Mouse (Mus musculus) ES-Bruce4 (cell line): ENCODE measurements around the gene Zfp287. TPM values are rescaled to one million over a fixed set of nuclear protein-coding genes. Genes with fewer than 3 reads are reported as not detected.
A peak's percentile ranks its signal among the peaks of the same experiment; 100 is the strongest.

Experiments used
- H3K27ac ChIP-seq: 2 replicates; pipeline ENCODE4 v1.5.1; 2012; ENCODE audit warnings: low read length, inconsistent platforms; ENCODE audit not compliant: insufficient read depth
- H3K27me3 ChIP-seq: 2 replicates; pipeline ENCODE4 v1.6.1; 2012; ENCODE audit warnings: mild to moderate bottlenecking, low read length, inconsistent platforms; ENCODE audit not compliant: control insufficient read depth, poor library complexity, insufficient read depth, severe bottlenecking
- H3K36me3 ChIP-seq: 2 replicates; pipeline ENCODE4 v1.6.1; 2012; ENCODE audit warnings: inconsistent platforms, mild to moderate bottlenecking, low read length, moderate library complexity; ENCODE audit not compliant: control insufficient read depth, poor library complexity, insufficient read depth, severe bottlenecking
- H3K4me1 ChIP-seq: one replicate; pipeline ENCODE4 v1.8.1; 2011; ENCODE audit warnings: low read length; ENCODE audit not compliant: control insufficient read depth, insufficient read depth
- H3K4me3 ChIP-seq: 2 replicates; pipeline ENCODE4 v1.5.1; 2011; ENCODE audit warnings: low read depth, mild to moderate bottlenecking, low read length
- H3K9ac ChIP-seq: 2 replicates; pipeline ENCODE4 v1.6.1; 2012; ENCODE audit warnings: low read depth, mild to moderate bottlenecking, inconsistent platforms; ENCODE audit not compliant: poor library complexity, severe bottlenecking
- H3K9me3 ChIP-seq: replicated peaks from 2 replicates; pipeline ENCODE4 v1.6.1; 2012; ENCODE audit warnings: mild to moderate bottlenecking, low read length, inconsistent platforms; ENCODE audit not compliant: control insufficient read depth, poor library complexity, insufficient read depth, severe bottlenecking
- CTCF ChIP-seq: IDR thresholded peaks from one replicate; pipeline ENCODE4 v1.8.1; 2011; ENCODE audit warnings: low read depth, low read length
- EP300 ChIP-seq: IDR thresholded peaks from 2 replicates; pipeline ENCODE4 v1.6.1; 2011; ENCODE audit warnings: low read depth, low read length; ENCODE audit not compliant: insufficient read depth
- POLR2A ChIP-seq: IDR thresholded peaks from one replicate; pipeline ENCODE4 v1.8.1; 2011; ENCODE audit warnings: low read length; ENCODE audit not compliant: insufficient read depth
- polyA plus RNA-seq: library from polyadenylated mRNA; stranded (reverse); fragments of >200 nt; gene quantifications from 2 replicates; pipeline ENCODE4 v1.2.4, GENCODE M21; 2011; ENCODE audit warnings: low read depth; ENCODE audit not compliant: missing spikeins, insufficient read depth, insufficient read length

Zfp287 gene
- polyA plus RNA-seq, 1 experiment: 2.9 TPM

DNA sequence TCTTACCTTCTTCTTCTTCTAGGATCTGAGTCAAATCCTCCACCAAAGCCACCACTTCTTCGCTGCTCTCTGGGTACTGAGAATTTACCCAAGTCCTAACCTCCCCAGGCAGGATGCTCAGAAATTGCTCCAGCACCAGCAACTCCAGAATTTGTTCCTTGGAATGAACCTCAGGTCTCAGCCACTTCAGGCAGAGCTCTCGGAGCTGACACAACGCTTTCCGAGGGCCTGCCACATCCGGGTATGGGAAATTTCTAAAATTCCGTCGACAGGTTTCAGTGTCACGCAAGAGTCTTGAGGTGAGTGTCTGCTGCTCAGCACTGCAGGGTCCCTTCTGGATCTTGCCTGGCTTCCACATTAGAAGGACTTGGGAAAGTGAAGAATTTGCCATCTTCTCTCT is 3.4 kb downstream of the Zfp287 start:
- Histone ChIP-seq H3K36me3 (no peaks in the 10 kb centered on the region), H3K4me1 (no peaks in the 10 kb centered on the region), H3K9ac (no peak overlapping the region), H3K27ac (no peak overlapping the region), H3K27me3 (peaks cover 5% of the 10 kb centered on the region; the same call in 1 of the 2 replicates), H3K4me3 (no peak overlapping the region), H3K9me3 (no peaks in the 10 kb centered on the region)
- no peak for TF ChIP-seq POLR2A
- no peak for TF ChIP-seq CTCF
- TF ChIP-seq EP300: no peak

DNA sequence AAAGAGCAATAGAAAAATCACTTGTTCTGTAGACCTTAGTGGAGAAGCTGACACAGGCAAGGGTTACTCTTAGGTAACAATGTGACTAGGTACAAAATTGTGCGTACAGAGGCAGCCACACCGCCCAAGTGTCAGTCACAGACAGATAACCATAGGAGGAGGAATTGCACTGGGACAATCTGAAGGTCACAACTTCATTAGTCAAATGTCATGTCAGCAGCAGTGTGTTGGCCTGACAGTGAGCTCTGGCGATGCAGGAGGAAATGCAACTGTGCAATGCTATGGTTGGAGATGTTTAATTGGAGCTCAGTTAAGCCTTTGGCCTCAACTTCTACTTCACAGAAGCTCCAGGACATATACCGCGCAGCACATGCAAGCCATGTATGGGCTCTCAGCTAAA is 21.0 kb downstream of the Zfp287 start:
- TF ChIP-seq POLR2A (no peak), CTCF (no peak), EP300 (no peak)
- H3K36me3 ChIP-seq: no peaks in the 10 kb centered on the region

DNA sequence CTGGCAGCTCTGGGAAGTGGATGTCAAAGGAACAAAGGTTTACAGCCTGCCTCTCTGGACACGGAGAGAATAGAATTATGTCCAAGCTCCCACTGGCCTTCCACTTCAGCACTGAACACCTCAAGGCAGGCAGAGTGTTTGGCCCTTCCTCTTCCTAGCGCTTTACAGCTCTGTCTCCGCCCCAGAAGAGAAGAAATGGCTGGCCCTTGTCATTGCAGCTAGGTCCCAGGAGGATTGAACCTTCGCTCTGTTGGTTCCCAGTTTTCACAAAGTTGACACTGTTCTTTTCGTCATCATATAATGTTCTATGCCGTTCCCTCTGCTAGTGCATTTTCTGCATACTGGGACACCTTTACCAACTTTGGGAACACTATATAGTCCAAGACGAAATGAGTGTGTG is 23.5 kb downstream of the Zfp287 start:
- Histone ChIP-seq H3K4me3 (no peak overlapping the region), H3K9me3 (no peaks in the 10 kb centered on the region), H3K9ac (no peak overlapping the region), H3K4me1 (no peaks in the 10 kb centered on the region), H3K27ac (no peak overlapping the region), H3K36me3 (no peaks in the 10 kb centered on the region), H3K27me3 (no peaks in the 10 kb centered on the region)
- TF ChIP-seq EP300 (no peak), CTCF (no peak)

More for the DNA sequence above, 21.0 kb downstream of the Zfp287 start:
- H3K9ac ChIP-seq: no peak overlapping the region
- no peaks in the 10 kb centered on the region for H3K4me1 ChIP-seq
- no peak overlapping the region for H3K27ac ChIP-seq
- no peaks in the 10 kb centered on the region for H3K27me3 ChIP-seq
- no peak overlapping the region for H3K4me3 ChIP-seq
- no peaks in the 10 kb centered on the region for H3K9me3 ChIP-seq

DNA sequence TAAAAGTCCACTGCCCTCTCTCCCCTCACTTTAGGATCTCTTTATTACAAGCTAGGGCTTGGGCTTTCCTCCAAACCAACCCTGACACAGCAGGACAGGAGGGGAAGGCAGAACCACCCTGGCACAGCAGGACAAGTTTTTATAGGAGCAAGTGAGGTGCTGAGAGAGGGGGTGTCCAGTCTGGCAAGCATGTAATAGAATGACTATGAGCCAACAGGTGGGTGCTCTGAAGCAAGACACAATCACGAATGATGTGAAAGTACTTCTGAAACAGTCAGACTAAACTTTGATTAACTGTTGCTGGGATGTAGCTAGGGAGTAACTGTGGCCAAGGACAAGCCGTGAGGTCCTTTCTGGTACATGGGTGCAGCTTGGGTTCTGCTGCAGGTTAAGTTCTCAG is 25.6 kb downstream of the Zfp287 start:
- Histone ChIP-seq H3K27ac (no peak overlapping the region), H3K4me3 (no peak overlapping the region), H3K27me3 (no peaks in the 10 kb centered on the region), H3K4me1 (no peaks in the 10 kb centered on the region), H3K9ac (no peak overlapping the region), H3K9me3 (no peaks in the 10 kb centered on the region), H3K36me3 (no peaks in the 10 kb centered on the region)
- TF ChIP-seq CTCF: no peak
- TF ChIP-seq EP300: no peak
- no peak for TF ChIP-seq POLR2A

DNA sequence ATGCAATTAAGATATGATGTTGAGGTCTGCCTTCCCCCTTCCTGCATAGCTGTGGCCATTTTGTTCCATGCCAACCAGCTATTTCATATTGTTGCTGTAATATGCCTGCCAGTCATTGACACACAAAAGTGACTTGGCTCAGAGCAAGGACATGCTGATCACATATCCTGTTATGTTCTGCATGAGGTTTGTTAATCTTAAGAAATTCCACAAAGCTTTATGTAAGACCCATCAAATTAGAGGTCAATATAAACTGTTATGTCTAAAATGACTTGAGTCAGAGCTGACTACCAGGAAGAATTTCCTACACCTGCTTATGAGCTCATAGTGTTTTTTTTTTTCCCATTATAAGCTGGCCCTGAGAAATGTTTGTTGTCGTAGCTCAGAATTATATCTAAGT is 30.5 kb downstream of the Zfp287 start:
- no peaks in the 10 kb centered on the region for H3K9me3 ChIP-seq
- no peak overlapping the region for H3K27ac ChIP-seq
- TF ChIP-seq POLR2A (no peak), EP300 (no peak), CTCF (no peak)
- H3K4me3 ChIP-seq: no peak overlapping the region
- no peaks in the 10 kb centered on the region for H3K27me3 ChIP-seq
- H3K36me3 ChIP-seq: no peaks in the 10 kb centered on the region
- no peaks in the 10 kb centered on the region for H3K4me1 ChIP-seq
- H3K9ac ChIP-seq: no peak overlapping the region

DNA sequence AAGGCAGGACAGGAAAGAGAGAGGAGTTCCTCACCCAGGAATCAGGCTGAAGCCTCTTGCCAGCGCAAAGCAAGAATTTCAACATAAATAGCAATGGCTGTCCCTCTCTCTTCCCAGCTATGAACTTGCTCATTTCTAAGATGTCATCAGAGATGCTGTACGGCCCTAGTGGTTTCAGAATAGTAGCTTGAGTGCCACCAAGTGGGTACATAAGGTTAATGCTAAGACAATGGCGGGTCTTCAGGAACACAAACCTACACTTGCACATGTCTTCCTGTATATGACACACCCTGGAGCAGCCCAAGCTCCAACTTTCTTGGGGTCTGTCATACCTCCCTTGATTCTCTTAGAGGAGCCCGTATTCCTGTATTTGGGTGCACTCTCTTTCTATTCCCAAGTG is 32.0 kb downstream of the Zfp287 start:
- no peaks in the 10 kb centered on the region for H3K36me3 ChIP-seq
- H3K4me3 ChIP-seq: no peak overlapping the region
- no peak overlapping the region for H3K27ac ChIP-seq
- H3K27me3 ChIP-seq: no peaks in the 10 kb centered on the region
- TF ChIP-seq EP300 (no peak), CTCF (no peak), POLR2A (no peak)
- no peaks in the 10 kb centered on the region for H3K4me1 ChIP-seq
- H3K9me3 ChIP-seq: no peaks in the 10 kb centered on the region
- no peak overlapping the region for H3K9ac ChIP-seq

DNA sequence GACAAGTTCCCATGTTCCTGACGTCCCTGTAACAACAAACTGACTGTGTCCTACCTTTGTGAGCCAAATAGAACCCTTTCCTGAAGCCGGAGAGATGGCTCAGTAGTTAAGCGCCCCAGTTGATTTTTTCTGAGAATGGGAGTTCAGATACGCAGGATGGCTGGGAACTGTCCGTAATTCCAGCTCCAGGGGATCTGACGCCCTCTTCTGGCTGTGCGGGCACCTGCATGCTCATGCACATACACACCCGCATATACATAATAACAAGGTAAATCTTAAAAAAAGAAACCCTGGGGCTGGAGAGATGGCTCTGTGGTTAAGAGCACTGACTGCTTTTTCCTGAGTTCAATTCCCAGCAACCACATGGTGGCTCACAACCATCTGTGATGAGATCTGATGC is 36.6 kb downstream of the Zfp287 start:
- Histone ChIP-seq H3K27me3 (no peaks in the 10 kb centered on the region), H3K4me1 (no peaks in the 10 kb centered on the region), H3K36me3 (no peaks in the 10 kb centered on the region), H3K27ac (no peak overlapping the region), H3K4me3 (no peak overlapping the region), H3K9me3 (no peaks in the 10 kb centered on the region), H3K9ac (no peak overlapping the region)
- TF ChIP-seq EP300: no peak
- no peak for TF ChIP-seq POLR2A
- peak; percentile 45 for TF ChIP-seq CTCF
